Mouse (Mus musculus) c-Kit-positive CD71-positive TER-119-negative erythroid progenitor cells, embryonic 14.5 days (primary cell): ENCODE results near the gene Otud7a.

Source experiments
- DNase-seq: peaks from one replicate; pipeline ENCODE4 v3.0.0-alpha.2; 2013; ENCODE audit warnings: low read depth

Otud7a gene

GRCm38 (mm10) chr7:63444484-63445345 is at the start of gene Otud7a:
Gene Otud7a (plus strand): TSS chr7:63444751.
- DNase-seq = no peak

GRCm38 (mm10) chr7:63405988-63406387 is 38.6 kb upstream of the Otud7a start:
- DNase-seq = no peak

- DNase-seq = no peak
Measured at GRCm38 (mm10) chr7:63445346-63445700, 772 bp downstream of the Otud7a start.

- DNase-seq = no peak
Measured at GRCm38 (mm10) chr7:63446951-63447350, 2.4 kb downstream of the Otud7a start.

- DNase-seq = no peak
Measured at GRCm38 (mm10) chr7:63455228-63455627, 10.7 kb downstream of the Otud7a start.

DNA sequence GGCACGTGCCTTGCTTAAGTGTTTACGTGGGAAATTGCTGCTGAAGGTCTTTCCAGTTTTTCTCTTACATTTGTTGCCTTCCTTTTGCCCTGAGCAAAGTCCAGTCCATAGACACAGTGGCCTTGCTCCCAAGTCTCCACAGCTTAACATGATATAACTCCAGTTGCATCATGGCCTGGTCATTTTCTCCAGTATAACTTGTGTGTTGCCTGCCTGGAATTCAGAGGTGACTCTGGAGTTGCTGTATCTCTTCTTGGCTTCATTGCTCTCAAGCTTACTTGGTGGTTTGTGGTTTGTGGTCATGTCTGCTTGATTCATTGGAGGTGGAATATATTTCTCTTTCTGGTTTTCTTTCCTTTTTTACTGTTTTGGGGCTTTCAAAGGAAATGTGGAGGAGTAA is 17.7 kb downstream of the Otud7a start:
- DNase-seq = no peak

- DNase-seq = no peak
Measured at GRCm38 (mm10) chr7:63462684-63463083, 18.1 kb downstream of the Otud7a start.

DNA sequence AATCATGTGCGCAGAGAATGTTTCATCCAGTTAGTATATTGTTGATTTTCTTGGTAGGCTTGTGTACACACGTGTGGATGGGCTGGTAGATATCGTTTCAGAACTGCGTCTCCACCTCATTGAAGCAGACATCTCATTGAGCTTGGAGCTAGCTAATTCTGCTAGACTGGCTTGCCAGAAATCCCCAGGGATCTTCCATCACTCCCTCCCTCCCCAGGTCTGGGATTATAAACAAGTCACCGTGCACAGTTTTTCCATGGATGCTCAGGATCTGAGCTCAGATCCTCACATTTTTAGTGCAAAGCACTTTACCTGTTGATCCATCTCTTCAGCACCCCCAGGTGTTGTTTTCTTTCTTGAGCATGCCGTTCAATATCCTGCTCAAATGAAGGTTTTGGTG is 22.2 kb downstream of the Otud7a start:
- DNase-seq = no peak

- no peak for DNase-seq
Measured at GRCm38 (mm10) chr7:63468258-63468657, 23.7 kb downstream of the Otud7a start.

DNA sequence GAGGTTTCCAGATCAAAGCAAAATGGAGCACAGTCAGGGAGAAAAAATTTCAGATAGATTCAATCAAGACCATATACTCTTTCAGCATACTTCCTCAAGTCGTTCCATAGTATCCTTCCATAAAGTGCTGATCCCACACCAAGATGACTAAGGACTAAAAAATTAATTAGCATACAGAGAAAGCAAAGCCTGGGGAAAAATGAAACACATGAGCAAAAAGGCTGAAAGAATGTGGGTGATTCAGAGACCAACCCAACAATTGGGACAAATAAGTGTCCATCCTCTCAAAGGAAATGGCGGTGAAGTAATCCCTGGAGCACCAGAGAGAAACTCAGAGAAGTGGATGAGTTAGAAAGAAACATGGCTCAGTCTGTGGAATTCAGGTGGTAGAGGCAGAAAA is 38.5 kb downstream of the Otud7a start:
- no peak for DNase-seq

DNA sequence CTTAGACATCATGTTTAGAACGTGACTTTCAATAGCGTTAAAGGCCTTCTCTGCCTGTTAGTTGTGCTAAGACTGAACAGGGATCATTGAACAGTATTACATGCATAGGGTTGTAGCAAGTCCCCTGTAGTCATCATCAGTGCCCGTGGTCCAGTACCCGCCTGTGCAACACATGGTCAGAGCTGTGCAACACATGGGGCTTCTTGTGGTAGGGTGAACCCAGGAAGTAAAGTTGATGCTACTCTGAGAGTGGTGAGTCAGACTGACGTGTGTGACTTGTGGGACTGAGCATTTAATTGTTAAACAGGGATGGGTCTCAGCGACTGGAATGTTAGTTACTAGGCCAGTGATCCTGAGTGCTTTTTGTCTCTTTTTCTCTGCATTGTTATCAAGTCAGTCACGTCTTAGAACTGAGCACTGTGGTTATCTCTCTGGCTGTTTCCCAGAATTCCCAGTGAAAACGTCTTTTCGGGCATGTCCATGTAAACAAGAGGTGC is 52.5 kb downstream of the Otud7a start:
- DNase-seq = no peak

- no peak for DNase-seq
Measured at GRCm38 (mm10) chr7:63504202-63504601, 59.7 kb downstream of the Otud7a start.

DNA sequence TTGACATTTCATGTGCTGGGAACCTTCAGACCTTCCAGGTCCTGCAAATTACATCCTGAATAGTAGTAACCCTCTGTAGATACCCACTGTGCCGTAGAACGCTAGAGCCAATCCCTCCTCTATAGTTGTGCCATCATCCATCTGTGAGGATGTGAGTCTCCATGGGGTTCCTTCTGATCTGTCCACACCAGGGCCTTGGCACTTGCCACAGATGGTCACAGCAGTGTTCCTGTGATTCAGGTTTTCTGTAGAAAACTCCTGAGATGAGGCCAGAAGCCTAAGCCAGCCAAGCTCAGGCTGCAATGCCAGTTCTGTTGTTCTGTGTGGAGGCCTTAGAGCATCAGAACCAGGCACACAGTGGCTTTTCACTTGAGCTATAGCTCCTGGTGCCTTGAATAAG is 63.5 kb downstream of the Otud7a start:
- no peak for DNase-seq

GRCm38 (mm10) chr7:63509825-63510224 is 65.3 kb downstream of the Otud7a start:
- no peak for DNase-seq

DNA sequence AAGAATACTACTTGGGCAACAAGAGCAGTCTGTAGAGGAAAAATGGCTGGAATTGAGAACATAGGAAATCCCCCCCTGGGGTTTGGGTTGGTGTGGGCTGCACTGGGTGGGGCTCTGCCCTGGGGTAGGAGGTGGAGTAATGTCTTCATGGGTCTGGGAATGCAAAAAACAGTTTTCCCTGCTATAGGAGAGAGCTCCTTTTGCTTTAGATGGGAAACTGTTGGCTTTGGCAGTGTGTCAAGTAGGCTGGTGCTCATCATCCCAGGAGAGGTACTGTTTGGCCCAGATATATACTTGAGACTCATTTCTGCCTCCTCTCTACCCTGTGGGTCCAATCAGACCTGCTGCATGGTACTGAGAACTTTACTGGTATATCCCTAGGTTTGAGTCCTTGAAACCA is 66.9 kb downstream of the Otud7a start:
- DNase-seq = no peak

DNA sequence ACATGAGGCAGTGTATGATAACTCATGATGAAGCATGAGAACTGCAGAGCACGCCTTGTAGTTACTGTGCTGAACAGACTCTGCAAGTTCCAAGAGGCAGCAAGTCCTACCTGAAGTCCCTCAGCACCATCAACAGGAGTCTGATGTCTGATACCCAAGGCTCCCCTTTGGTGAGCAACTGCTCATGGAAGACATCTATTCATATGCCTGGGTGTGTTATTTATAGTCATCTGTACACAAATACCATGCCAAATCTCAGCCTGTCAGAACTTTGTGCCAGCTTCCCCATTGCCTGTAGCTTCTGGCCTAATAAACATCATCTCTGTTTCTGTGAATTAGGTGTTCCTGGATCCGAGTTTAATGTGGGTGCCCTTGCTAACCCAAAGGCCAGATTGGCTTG is 68.0 kb downstream of the Otud7a start:
- no peak for DNase-seq

DNA sequence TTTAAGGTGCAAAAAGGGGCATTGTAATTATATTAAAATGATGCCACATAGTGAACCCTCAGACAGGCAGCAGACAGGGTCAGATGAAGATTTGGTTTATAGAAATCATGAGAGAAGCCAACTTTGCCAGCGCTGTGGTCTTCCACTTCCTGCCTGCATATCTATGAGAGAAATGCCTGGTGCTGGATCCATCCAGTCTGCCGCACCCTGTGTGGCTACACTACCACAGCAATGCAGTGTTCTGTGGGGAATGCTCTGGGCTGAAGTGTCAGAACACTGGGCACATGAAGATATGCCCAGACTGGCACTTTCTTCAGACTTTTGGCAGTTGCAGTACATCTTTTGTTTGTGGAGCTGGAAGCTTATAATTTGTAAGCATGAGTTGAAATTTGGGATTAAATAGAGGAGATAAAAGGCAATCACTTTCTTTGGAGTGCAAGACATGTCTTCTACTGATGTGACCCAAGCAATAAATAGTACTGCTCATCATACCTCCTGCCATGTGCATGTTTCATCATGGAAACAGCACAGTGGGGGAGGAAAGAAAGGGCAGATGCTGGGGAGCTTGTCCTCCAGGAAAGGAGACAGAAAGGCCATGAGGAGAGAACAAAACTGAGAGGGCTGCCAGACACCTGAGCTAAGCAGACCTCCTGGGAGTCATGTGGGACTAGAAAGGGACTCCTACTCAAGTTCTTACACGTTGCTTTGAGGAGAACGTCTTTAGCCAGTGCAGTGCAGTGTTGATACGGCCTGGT is 71.8 kb downstream of the Otud7a start:
- no peak for DNase-seq

DNA sequence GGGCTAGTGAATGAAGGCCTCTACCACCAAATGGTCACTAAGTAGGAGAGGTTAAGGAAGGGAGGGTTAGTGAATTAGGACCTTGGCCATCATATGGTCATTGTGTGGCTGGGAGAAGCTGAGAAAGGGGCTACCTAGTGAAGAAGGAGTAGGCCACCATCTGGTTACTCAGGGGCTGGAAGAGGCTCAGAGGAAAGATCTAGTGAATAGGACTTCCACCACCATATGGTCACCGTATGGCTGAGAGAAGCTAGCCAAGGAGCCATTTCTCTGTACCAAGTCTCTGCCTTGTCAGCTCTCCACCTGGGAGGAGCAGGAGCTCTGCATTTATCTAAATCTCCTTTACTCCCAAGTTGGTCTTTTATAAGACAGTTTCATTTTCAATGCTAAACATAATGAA is 75.7 kb downstream of the Otud7a start:
- DNase-seq = no peak

DNA sequence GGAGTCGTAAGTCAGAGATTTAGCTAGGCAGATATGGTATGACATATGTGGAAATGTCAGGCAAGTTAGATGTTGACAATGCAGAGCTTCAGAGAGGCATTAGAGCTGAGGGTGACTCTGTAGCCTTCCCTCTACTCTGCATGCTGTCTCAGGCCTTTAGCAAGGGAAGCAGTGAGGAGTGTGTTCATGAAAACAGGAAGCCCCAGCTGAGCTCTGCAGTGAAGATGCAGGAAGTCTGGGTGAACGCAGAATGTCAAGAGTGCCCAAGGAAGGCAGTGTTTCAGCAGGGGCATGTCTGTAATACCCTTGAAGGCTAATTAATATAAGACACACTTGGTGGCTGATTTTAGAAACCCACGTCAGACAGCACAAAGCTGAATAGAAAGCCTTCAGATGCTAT is 77.9 kb downstream of the Otud7a start:
- no peak for DNase-seq

DNA sequence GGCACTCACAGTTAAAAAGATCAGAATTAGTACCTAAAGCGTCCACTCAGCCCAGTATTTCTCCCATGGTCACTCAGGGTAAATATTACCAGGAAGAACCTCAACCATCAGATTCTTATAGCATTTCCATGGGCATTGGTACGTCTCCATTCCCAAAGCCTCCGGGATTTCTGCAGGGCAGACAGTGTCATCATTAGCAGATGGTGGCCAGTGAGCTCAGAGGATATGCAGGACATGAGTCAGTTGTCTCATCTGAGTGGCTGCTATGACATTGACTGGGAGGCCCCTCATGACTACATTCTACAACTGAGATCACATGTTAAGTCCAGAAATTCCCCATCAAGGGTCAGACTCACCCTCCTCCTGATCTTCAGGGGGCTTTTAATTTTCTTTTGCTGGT is 78.5 kb downstream of the Otud7a start:
- DNase-seq = no peak

GRCm38 (mm10) chr7:63540293-63540692 is 95.7 kb downstream of the Otud7a start:
- DNase-seq = no peak

GRCm38 (mm10) chr7:63554457-63554856 is 109.9 kb downstream of the Otud7a start:
- no peak for DNase-seq

DNA sequence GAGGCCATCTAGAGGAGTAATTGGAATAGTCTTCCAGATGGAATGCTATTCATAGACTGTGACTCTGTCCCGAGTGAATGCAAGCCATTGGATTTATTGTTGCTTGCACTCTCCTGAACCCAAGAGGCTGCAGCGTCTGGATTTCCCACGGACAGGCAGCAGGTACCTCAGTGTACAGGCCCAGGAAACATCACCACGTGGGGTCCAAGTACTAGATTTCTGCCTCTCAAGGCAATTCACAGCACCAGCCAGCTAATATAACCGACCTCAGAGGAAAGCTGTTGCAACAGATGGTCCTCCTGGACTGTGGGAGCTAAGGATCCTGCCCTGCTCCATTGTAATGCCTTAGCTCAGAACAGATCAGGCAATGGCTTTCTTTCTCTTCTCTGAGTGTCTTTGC is 111.8 kb downstream of the Otud7a start:
- DNase-seq = no peak
